Mouse (Mus musculus) heart, adult 2 months (tissue): Measurements from ENCODE around the gene Unc13a. TPM values are rescaled to one million over a fixed set of nuclear protein-coding genes. Genes with fewer than 3 reads are reported as not detected.

ENCODE experiments used
- DNase-seq, 2 experiments: peaks; one replicate each; pipeline ENCODE4 v3.0.0; 2021
- H3K27ac ChIP-seq: fragments of 200-600 bp; 2 replicates; pipeline ENCODE4 v1.8.1; 2022
- H3K27me3 ChIP-seq: fragments of 200-500 bp; 2 replicates; pipeline ENCODE4 v1.6.1; 2012; ENCODE audit warnings: mild to moderate bottlenecking, low read length, inconsistent platforms, mixed read lengths; ENCODE audit not compliant: control insufficient read depth, insufficient read depth
- H3K36me3 ChIP-seq: fragments of 200-500 bp; 2 replicates; pipeline ENCODE4 v1.6.1; 2012; ENCODE audit warnings: low read length, inconsistent platforms; ENCODE audit not compliant: control insufficient read depth, insufficient read depth
- H3K4me1 ChIP-seq: fragments of 200-500 bp; 2 replicates; pipeline ENCODE4 v1.6.1; 2011; ENCODE audit warnings: low read length; ENCODE audit not compliant: control insufficient read depth, insufficient read depth
- H3K4me3 ChIP-seq: fragments of 200-600 bp; 2 replicates; pipeline ENCODE4 v1.8.1; 2022
- H3K79me2 ChIP-seq: fragments of 200-500 bp; replicated peaks from 2 replicates; pipeline ENCODE4 v1.6.1; 2012; ENCODE audit warnings: mild to moderate bottlenecking, inconsistent platforms, low read length, moderate library complexity, mixed read lengths; ENCODE audit not compliant: control insufficient read depth, insufficient read depth
- H3K9ac ChIP-seq: fragments of 200-500 bp; 2 replicates; pipeline ENCODE4 v1.6.1; 2012; ENCODE audit warnings: low read depth, mild to moderate bottlenecking, control low read depth, inconsistent platforms, low read length, mixed read lengths
- CTCF ChIP-seq: fragments of 200-600 bp; IDR thresholded peaks from 2 replicates; pipeline ENCODE4 v1.8.1; 2022; ENCODE audit warnings: antibody characterized with exemption, mild to moderate bottlenecking, moderate library complexity
- EP300 ChIP-seq: fragments of 200-500 bp; IDR thresholded peaks from 2 replicates; pipeline ENCODE4 v1.6.1; 2011; ENCODE audit warnings: low read depth, low read length, control low read depth; ENCODE audit not compliant: insufficient read depth
- POLR2A ChIP-seq: fragments of 200-500 bp; IDR thresholded peaks from 2 replicates; pipeline ENCODE4 v1.6.1; 2011; ENCODE audit warnings: mild to moderate bottlenecking, low read depth, low read length, control low read depth; ENCODE audit not compliant: insufficient read depth
- WGBS: fragments of 180-500 bp; shearing (Covaris S2); methylation state at CpG from one replicate; pipeline ENCODE4 v1.1.7; 2018; 5-methylcytosine and 5-hydroxymethylcytosine counted together
- intact Hi-C: fragments of 180-260 bp; cut with DNase I; formaldehyde crosslinking; loops from one replicate; pipeline ENCODE4 v1.15.1; 2025
- polyA plus RNA-seq: library from polyadenylated mRNA; depleted of rRNA; stranded (reverse); fragments of >200 nt; gene quantifications from 2 replicates; pipeline ENCODE4 v1.2.3, GENCODE M21; 2012
- total RNA-seq, 2 experiments: library from RNA; stranded (reverse); gene quantifications; 2 replicates each; pipeline ENCODE4 v1.2.3; 2021

The Unc13a gene
- total and polyA plus RNA-seq, 3 experiments: 0.61 to 1.4 (median 0.86) TPM

GRCm38 (mm10) chr8:71598841-71599240, 72.7 kb downstream of the Unc13a start:
- no peak overlapping the region for H3K27ac ChIP-seq
- H3K79me2 ChIP-seq: no peaks in the 10 kb centered on the region
- TF ChIP-seq POLR2A (no peak), CTCF (no peak)
- H3K9ac ChIP-seq: no peak overlapping the region
- WGBS: 95% methylated on average over 5 of the region's 5 CpGs
- H3K4me1 ChIP-seq: peaks cover 6% of the 10 kb centered on the region
- no peak for DNase-seq
- intact Hi-C loops: no loop called here
- no peaks in the 10 kb centered on the region for H3K27me3 ChIP-seq
- no peaks in the 10 kb centered on the region for H3K36me3 ChIP-seq
- no peak overlapping the region for H3K4me3 ChIP-seq

DNA sequence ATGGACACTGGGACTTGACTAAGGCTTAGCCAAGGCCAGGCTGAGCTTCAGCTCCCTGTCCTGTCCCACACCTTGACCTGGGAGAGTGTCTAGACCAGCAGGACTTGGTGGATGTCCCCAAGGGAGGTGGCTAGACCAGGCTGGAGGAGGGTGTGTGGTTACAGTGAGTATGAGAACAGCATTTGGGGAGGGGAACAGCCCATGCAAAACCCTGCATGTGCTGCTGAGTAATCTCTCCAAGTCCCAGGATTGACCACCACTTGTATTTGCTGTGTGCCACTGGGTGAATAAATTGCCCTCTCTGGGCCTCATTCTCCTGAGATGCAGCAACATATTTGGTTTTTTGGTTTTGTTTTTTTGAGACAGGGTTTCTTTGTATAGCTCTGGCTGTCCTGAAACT, 73.2 kb downstream of the Unc13a start:
- no peak overlapping the region for H3K4me3 ChIP-seq

DNA sequence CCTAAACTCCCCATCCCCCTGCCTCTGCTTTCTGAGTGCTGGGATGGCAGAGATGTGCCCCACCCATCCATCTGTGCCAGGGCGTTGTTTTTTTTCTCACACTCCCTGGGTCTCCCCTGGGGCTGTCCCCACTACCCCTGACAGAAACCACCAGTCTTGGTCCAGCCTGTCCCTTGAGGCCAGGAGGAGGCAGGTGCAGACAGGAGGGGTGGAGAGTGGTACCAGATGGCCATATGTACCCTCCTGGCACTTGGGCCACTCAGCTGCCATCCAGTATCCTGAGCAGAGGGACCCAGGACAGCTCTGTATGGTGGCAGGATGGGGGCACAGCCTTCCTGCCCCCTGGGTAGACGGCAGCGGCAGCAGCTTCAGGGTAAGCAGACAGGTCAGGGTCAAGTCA, 74.1 kb downstream of the Unc13a start, which contains the start of gene Fam129c:
Gene Fam129c (plus strand): TSS at position 198 of the 400 bp plus-strand sequence.
- no peak within 1 kb of the TSS for H3K4me3 ChIP-seq
- intact Hi-C loops: no loop called here
- H3K79me2 ChIP-seq: no peaks in the 10 kb centered on the region
- no peaks in the 10 kb centered on the region for H3K36me3 ChIP-seq
- no peak within 1 kb of the TSS for H3K9ac ChIP-seq
- no peak within 1 kb of the TSS for H3K27ac ChIP-seq
- WGBS: 85% methylated on average over 3 of the region's 3 CpGs
- DNase-seq: no peak
- peaks cover 10% of the 10 kb centered on the region for H3K4me1 ChIP-seq
- no peak for TF ChIP-seq CTCF
- H3K27me3 ChIP-seq: no peaks in the 10 kb centered on the region

More for the DNA sequence above, 73.2 kb downstream of the Unc13a start:
- no peak for TF ChIP-seq EP300
- TF ChIP-seq CTCF: no peak
- no peak for TF ChIP-seq POLR2A
- H3K36me3 ChIP-seq: no peaks in the 10 kb centered on the region
- H3K4me1 ChIP-seq: peaks cover 5% of the 10 kb centered on the region; the same call in 1 of the 2 replicates
- no peak overlapping the region for H3K27ac ChIP-seq
- no peaks in the 10 kb centered on the region for H3K79me2 ChIP-seq
- no peaks in the 10 kb centered on the region for H3K27me3 ChIP-seq
- intact Hi-C loops: no loop called here
- DNase-seq: no peak
- H3K9ac ChIP-seq: no peak overlapping the region

DNA sequence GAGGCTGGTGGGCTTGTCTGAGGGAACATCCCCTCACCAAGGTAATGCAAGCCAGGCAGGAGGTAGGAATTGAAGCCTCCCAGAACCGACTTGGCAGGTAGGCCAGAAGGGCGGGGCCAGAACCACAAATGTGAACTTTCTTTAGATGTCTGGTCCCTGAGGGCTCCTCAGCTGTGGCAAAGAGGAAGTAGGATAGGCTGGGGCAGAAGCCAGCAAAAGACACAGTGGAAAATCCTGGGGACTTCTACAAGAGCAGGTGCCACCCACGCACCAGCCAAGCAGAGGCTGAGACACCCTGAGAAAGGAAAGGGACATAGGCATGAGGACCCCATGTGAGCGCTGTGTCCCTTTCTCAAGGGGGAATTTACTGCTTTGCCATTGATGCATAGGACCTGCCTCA, 74.8 kb downstream of the Unc13a start:
- no peak overlapping the region for H3K9ac ChIP-seq
- peaks cover 10% of the 10 kb centered on the region for H3K4me1 ChIP-seq
- H3K36me3 ChIP-seq: no peaks in the 10 kb centered on the region
- no peaks in the 10 kb centered on the region for H3K27me3 ChIP-seq
- intact Hi-C loops: loop anchor here (1.0 kb wide), 2 partner anchors 35 to 64 kb away; no protein-coding TSS in a partner anchor
- no peak overlapping the region for H3K27ac ChIP-seq
- no peaks in the 10 kb centered on the region for H3K79me2 ChIP-seq
- 72% methylated on average over 4 of the region's 4 CpGs for WGBS
- no peak for TF ChIP-seq CTCF
- TF ChIP-seq EP300: no peak
- TF ChIP-seq POLR2A: no peak
- no peak overlapping the region for H3K4me3 ChIP-seq
- DNase-seq: peak in 1 of 2 experiments; percentile 41

GRCm38 (mm10) chr8:71596384-71596783, 75.2 kb downstream of the Unc13a start:
- H3K27ac ChIP-seq: no peak overlapping the region
- intact Hi-C loops: loop anchor here (1.0 kb wide), 2 partner anchors 35 to 64 kb away; no protein-coding TSS in a partner anchor
- H3K4me1 ChIP-seq: peaks cover 10% of the 10 kb centered on the region
- H3K79me2 ChIP-seq: no peaks in the 10 kb centered on the region
- H3K9ac ChIP-seq: no peak overlapping the region
- TF ChIP-seq CTCF: no peak
- TF ChIP-seq EP300: no peak
- no peak for TF ChIP-seq POLR2A
- WGBS: 56% methylated on average over 6 of the region's 6 CpGs
- H3K4me3 ChIP-seq: no peak overlapping the region
- no peaks in the 10 kb centered on the region for H3K27me3 ChIP-seq
- DNase-seq: no peak
- H3K36me3 ChIP-seq: no peaks in the 10 kb centered on the region

DNA sequence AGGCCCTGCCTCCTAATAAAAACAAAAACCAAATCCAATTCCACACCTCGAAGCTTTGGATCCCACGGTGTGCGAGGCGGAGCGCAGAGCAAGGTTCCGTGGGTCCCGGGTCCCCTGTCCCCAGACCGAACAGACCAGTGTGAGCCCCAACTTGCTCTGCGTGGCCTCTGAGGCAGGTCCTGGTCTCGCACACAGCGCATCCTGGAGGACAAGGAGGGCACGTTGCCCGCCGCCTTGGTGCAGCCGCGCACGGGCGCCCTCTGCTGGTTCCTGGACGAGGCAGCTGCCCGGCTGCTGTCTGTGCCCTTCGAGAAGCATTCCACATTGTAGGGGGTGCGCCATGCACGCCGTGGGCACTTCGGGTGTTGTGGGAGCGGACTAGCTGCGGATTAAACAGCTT, 75.7 kb downstream of the Unc13a start:
- Histone ChIP-seq H3K27ac (no peak overlapping the region), H3K79me2 (no peaks in the 10 kb centered on the region), H3K4me1 (peaks cover 10% of the 10 kb centered on the region), H3K9ac (no peak overlapping the region), H3K36me3 (no peaks in the 10 kb centered on the region), H3K4me3 (no peak overlapping the region), H3K27me3 (no peaks in the 10 kb centered on the region)
- WGBS: 10% methylated on average over 27 of the region's 27 CpGs
- peak; percentile 88 to 93 for DNase-seq
- TF ChIP-seq POLR2A (no peak), CTCF (0 out of 2 replicates have a peak, but pooled peaks have one; percentile 100), EP300 (0 out of 2 replicates have a peak, but pooled peaks have one; percentile 27)
- intact Hi-C loops: loop anchor here (1.0 to 2.0 kb wide), 3 partner anchors 35 to 153 kb away; no protein-coding TSS in a partner anchor
